Mouse (Mus musculus): ENCODE data around the gene Pkp3.
A peak's percentile ranks its signal among the peaks of the same experiment; 100 is the strongest.

Gene Pkp3

GRCm38 (mm10) chr7:141092051-141092735 is 14.2 kb downstream of the Pkp3 start:
- DNase-seq (ENCODE audit: low read depth, low spot score): peak; percentile 97

GRCm38 (mm10) chr7:141093950-141094349 is 15.9 kb downstream of the Pkp3 start:
- DNase-seq (ENCODE audit: low read depth, low spot score): no peak

DNA sequence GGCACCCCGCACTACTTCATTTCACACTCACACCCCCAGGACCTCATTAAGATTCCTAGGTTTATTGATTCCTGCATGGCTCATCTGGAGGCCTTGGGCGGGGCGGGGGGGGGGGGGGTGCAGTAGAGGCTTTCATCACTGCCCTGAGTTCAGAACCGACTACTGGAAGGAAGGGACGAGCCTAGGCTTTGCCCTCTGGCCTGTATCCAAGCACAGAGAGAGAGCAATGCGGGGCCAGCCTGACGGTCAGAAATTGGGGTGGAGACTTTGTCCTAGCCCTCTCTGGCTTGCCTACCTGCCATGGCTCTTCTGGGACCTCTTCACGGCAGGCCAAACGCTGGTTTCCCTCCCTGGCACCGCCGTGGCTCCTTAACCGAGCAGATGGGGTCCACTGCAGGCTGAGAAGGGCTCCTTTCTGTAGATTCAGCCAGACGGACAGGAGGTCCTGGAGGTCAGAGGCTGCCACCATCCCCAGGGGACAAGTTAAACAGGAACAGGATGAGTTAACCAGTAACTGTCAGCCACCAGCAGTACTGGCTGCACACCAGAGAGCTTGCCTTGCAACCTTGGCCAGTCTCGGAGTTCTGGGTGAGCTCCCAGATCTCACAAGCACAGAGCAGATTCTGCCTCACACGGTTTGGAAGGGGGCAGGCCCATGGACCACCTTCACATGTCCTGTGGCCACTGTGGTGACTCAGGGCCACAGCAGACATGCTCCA is 16.6 kb downstream of the Pkp3 start:
- no peak for DNase-seq (ENCODE audit: low read depth, low spot score)

DNA sequence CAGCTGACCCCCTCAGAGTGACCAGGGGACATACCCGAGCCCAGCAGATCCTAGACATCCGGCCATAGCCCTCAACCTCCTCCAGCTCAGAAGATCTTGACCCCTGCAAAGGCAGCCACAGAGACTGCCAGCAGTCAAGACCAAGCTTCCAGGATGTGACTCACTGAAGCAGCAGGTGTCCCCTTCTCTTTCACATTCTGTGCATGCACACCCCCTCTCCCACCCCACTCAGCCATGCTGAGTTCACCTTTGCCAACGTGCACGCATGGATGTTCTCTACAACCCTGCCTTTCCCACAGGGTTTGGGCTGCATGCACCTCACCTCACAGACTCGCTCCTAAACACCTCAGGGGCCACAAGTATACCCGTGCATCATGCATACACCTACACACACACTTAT is 18.0 kb downstream of the Pkp3 start:
- peak; percentile 25 for DNase-seq (ENCODE audit: low read depth, low spot score)

DNA sequence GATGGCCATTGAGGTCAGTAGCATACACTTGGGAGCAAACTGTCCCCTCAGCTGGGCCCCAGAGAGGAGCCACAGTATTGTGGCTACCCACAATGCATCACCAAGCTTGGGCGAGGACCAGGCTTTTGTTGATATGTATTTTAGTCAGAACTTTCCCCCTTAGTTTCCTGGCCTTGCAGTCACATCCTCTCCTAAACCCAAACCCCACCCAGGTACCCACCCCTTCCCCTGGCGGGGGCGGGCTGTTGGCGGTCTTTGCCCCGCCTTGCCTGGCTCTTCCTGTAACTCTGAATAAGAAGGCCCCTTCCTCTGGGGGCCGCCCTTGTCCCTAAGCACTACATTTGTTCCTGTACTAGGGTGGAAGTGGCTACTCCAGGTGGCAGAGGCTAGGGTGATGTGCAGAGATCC is 18.6 kb downstream of the Pkp3 start:
- peak; percentile 89 for DNase-seq (ENCODE audit: low read depth, low spot score)

DNA sequence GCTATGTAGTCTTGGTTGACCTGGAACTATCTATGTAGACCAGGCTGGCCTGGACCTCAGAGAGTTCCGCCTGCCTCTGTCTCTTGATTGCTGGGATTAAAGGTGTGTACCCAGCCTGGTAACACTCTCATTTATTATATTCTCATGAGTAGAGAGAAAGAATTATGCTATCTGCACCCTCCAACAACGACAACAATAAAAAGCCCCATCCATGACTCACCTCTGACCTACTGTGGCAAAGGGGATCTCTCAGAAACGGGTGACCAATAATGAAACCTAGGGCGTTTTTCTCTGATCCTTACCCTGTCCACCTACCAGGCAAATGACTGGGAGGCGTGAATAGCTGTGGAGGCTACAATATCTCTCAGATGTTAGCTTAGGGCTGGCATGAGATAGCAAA is 19.2 kb downstream of the Pkp3 start:
- DNase-seq (ENCODE audit: low read depth, low spot score): no peak

DNA sequence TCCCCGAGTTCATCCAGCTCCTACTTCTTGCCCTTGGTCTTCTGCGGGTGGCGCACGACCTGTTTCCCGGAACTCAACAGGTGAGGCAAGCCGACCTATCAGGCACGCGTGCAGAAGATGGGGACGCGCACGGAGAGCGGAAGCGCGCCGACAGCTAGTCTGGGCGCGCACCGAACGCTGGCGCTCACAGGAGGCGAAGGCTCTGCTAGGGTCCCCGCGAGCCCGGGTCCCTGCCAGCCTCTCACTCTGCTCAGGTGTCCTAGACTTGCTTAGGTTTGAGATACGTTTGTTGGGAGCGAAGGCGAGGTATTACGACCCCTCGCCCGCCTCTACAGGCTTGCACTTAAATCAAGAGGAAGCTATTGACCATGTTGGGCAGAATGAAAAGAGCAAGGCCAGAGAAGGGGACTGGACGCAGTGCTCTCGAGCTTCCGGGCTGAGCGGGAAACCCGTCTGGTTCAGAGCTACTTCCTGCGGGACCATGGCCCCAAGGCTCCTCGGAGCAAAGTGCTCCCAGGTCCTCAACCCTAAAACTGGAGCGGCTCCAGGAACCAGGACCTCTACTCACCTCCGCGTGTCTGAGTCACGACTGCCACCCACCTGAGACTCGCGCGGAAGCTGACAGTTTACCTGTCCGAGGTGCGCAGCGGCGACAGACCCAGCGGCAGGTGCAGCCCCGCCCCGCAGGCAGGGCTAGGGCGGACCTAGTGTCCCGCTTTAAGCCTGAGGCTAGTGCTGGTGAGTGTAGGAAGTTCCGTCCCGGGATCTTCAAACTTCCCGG is 22.1 kb downstream of the Pkp3 start, which contains the start of gene Sigirr:
Gene Sigirr, minus strand, starts transcription at position 662 of the 781 bp plus-strand sequence.
- DNase-seq (ENCODE audit: low read depth, low spot score): peak; percentile 79

DNA sequence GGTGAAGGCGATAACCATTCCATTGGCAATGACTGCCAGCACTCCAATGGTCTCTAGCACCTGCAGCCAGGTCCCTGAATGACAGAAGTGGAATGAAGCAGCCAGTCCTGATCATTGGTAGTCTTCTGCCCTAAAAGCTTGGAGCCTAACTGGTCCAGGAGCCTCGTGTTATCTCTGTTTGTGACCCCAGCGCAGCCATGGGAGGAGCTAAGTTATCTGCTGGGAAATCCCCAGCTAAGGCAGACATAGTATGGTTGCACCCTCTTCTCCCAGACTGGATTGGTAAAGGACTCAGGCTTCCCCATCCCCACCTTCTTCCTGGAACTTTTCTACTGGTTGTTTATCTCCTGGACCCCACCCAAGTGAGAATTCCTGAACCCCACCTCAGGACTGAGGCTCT is 25.1 kb downstream of the Pkp3 start:
- no peak for DNase-seq (ENCODE audit: low read depth, low spot score)

GRCm38 (mm10) chr7:141115874-141116273 is 37.9 kb downstream of the Pkp3 start:
- DNase-seq (ENCODE audit: low read depth, low spot score): no peak

GRCm38 (mm10) chr7:141117636-141118035 is 39.6 kb downstream of the Pkp3 start, which contains the start of gene Ano9:
Gene Ano9, minus strand, starts transcription at chr7:141117806.
- DNase-seq (ENCODE audit: low read depth, low spot score): peak; percentile 66

- DNase-seq (ENCODE audit: low read depth, low spot score): peak; percentile 12
Measured at GRCm38 (mm10) chr7:141119487-141119886, 41.5 kb downstream of the Pkp3 start.

- no peak for DNase-seq (ENCODE audit: low read depth, low spot score)
Measured at GRCm38 (mm10) chr7:141120605-141121004, 42.6 kb downstream of the Pkp3 start.

DNA sequence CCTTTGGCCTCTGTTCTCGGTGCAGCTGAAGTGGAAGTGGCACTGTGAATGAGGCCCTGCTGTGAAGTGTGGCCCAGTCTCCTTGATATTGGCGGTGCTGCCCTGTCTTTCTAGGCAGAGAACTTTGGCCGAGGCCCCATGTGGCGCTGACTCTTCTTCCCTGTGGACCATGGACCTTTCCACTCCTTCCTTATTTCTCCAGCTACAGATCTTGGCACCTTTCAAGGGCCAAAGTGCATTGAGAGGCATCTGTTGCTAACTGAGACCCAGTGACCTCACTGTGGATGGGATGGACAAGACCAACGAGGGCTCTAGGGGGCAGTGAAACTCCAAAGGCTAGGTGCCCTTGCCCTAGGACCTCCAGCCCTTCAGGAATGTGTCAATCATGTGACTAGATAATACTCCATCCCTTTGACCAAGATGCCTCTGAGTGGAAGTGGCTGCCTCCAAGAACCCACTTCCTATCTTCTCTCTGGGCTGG is 43.1 kb downstream of the Pkp3 start:
- peak; percentile 16 for DNase-seq (ENCODE audit: low read depth, low spot score)

GRCm38 (mm10) chr7:141122245-141122644 is 44.2 kb downstream of the Pkp3 start, which contains the start of gene Ptdss2:
Gene Ptdss2, plus strand, starts transcription at chr7:141122382.
- peak; percentile 90 for DNase-seq (ENCODE audit: low read depth, low spot score)

DNA sequence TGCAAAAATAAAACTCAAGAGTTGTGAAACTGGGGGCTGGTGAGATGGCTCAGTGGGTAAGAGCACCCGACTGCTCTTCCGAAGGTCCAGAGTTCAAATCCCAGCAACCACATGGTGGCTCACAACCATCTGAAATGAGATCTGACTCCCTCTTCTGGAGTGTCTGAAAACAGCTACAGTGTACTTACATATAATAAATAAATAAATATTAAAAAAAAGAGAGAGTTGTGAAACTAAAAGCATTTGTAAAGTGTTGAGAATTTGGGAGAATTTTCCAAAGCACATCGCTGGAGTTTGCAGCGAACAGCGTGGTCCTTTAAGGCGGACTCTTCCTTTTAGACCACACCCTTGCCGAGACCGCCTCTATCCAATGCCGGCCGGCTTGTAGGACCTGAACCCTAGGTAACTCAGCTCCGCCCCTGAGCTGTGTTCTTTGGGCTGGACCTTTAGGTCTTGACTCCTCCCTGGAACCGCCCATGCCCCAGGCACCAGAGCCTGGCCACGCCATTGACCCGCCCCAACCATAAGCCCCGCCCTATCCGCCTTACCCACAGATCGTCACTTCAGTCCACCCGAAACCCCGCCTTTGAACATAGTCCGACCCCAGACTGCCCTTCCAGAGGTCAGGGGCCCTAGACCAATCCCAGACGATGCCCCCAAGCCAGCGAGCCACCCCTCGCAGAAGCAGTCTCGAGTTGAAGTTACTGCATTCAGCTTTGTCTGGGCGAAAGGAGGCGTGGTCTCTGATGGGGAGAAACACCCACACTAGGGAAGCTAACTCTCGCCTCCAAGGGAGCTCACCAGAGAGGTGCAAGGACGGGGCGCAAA is 44.9 kb downstream of the Pkp3 start:
- DNase-seq (ENCODE audit: low read depth, low spot score): peak; percentile 100

DNA sequence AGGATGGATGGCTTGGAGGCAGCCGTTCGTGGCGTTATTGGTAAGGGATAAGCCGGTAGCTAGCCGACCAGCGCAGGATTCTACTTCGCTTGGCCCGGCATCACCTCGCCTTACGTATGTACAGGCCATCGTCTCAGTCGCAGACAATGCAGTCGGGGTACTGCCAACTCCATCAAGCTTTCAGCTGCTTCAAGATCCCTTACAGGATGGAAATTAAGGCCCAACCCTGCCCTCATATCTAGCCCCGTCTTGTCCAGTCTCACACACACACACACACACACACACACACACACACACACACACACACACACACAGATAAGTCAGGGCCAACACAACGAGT is 45.5 kb downstream of the Pkp3 start:
- DNase-seq (ENCODE audit: low read depth, low spot score): no peak

DNA sequence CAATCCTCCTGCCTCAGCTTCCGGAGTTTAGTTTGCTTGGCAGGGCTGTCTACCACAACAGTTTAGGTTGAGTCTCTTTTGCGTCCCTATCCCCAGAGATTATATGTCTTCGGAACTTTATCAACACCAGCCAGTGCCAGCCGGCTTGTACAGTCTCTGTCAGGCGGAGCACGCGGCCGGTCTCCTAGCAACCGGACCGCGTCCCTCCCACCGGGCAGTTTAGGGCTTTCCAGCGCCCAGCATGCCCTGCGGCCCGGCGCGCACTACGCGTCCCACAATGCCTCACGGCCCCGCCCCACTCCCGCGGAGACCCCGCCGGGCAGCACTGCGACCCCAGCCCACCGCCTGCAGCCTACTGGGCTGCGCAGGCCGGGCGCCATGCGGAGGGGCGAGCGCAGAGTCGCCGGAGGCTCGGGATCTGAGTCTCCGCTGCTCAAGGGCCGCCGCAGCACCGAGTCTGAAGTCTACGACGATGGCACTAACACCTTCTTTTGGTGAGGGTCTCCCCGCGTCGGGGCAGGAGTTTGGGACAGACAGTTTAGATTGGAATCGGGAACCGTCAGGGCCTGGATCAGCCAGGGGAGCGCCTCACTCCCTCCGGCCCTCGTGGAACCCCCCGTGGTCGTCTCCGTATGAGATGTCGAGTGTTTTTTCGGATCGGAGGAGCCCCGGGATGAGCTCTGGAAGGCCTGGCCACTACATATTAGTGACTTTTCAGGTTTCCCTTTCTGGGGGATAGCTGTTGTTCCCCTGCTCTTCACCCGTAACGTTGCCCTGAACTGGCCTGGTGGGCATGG is 53.2 kb downstream of the Pkp3 start:
- peak; percentile 98 for DNase-seq (ENCODE audit: low read depth, low spot score)

GRCm38 (mm10) chr7:141131904-141132755 is 54.1 kb downstream of the Pkp3 start:
- no peak for DNase-seq (ENCODE audit: low read depth, low spot score)
